Mouse (Mus musculus) right cerebral cortex, adult 18-20 months (tissue): ENCODE measurements around the gene Kcnq4.

Experiments
- DNase-seq: peaks from one replicate; pipeline ENCODE4 v3.0.0; 2022; ENCODE audit warnings: mixed read lengths

Gene Kcnq4

DNA sequence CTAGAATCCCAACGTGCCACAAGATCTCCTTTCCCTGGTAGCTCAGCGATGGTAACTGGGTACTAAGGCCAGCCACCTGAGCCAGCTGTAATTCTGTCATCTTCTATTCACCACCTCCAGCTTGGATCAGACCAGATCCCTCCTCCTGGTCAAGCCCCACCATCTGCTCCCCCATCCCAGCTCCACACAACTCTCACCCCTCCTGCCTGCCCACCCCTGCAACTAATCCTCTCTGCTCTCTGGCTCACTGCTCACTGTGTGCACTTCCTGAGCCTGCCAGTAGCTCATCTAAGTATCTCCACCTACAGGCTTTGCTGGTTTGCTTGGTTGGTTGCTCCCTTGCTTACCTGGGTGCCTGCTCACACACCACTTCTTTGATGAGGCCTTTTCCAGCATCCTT lies 26.8 kb downstream of the Kcnq4 start:
- no peak for DNase-seq

GRCm38 (mm10) chr4:120719152-120719551 lies 29.3 kb downstream of the Kcnq4 start:
- DNase-seq: no peak

DNA sequence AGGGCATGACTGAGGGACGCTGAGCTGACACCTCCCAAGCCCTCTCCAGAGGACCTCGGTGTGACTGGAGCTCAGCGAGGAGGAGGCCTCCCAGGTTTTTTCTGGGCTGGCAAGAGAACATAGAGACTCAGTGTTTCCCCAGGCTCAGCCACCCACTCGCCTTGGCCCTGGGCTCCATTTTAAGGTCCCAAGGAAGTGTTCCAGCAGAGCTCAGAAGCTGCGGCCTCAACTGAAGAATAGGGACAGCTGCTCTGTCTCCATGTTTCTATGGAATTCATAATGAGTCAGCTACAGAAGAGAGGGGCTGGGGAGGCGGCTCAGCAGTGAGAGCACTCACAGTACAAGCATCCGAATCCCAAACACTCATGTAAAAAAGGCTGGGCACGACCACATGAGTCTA lies 30.8 kb downstream of the Kcnq4 start:
- peak; percentile 82 for DNase-seq

GRCm38 (mm10) chr4:120716765-120717164 lies 31.6 kb downstream of the Kcnq4 start:
- no peak for DNase-seq

- DNase-seq: no peak
Measured at GRCm38 (mm10) chr4:120716141-120716571, 32.3 kb downstream of the Kcnq4 start.

DNA sequence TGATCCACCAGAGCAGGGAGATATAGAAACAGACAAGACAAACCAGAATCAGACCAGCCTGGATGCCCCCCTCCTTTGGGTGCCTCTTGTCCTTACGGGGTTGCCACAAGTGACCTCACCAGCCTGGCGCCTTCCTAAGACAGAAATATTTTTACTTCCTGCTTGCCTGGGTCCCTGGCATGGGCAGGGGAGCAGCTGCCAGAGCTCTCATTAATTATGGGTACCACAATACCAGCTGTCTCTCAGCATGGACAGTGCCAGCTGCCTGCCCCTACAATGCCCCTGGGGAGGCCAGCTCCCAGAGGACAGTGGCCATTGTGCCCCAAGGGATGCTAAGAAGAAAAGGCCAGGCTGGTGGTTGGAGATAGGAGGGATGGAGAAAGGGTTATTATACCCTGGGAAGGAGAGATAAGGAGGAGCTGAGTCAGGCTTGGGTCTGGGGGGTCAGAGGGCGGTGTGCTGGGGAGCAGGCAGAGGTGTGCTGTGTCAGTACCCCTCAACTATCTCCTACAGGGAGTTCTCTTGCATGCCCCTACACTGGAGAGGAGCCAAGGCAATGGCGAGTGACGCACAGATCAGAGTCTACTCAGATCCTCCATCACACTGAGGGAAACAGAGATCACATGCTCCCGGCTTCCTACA lies 34.4 kb downstream of the Kcnq4 start:
- DNase-seq: no peak

DNA sequence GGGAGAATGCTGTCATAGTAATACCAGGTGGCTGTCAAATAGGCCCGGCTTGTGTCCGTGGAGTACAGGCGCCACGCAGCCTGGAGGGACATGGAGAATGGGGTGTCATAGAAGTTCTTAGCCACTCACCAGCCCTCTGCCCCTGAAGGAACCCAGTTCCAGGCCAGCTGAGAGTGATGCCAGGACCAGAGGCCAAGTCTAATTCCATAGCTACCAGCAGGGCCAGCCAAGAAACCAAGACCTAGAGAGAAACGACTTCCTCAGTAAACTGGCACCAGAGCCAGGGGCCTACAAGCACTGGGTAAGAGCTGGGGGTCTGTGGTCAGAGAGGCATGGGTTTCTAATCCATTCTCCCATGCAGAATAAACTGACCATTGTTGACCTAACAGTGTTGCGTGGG lies 35.4 kb downstream of the Kcnq4 start:
- DNase-seq: no peak

- DNase-seq: no peak
Measured at GRCm38 (mm10) chr4:120712236-120712635, 36.2 kb downstream of the Kcnq4 start.

GRCm38 (mm10) chr4:120702511-120702910 lies 45.9 kb downstream of the Kcnq4 start:
- no peak for DNase-seq

- peak; percentile 78 for DNase-seq
Measured at GRCm38 (mm10) chr4:120702056-120702455, 46.4 kb downstream of the Kcnq4 start.

DNA sequence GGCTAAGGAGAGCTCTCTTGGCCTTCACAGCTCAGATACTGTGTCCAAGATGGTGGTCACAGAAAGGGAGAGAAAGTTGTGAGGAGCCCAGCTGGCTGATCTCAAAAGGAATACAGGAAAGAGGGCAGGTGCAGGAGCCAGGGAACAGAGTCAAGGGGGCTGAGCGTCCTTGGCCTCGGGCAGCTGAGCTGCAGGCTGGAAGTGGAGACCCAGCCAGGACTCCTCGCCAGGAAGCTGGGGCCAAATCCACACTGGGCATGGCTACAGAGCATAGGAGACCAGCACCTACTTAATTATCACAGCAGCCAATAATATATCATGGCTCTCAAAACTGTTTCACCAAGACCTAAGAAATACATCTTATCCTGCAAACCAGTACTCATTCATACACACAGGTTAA lies 47.2 kb downstream of the Kcnq4 start:
- no peak for DNase-seq

GRCm38 (mm10) chr4:120697799-120698484 lies 50.5 kb downstream of the Kcnq4 start:
- no peak for DNase-seq

DNA sequence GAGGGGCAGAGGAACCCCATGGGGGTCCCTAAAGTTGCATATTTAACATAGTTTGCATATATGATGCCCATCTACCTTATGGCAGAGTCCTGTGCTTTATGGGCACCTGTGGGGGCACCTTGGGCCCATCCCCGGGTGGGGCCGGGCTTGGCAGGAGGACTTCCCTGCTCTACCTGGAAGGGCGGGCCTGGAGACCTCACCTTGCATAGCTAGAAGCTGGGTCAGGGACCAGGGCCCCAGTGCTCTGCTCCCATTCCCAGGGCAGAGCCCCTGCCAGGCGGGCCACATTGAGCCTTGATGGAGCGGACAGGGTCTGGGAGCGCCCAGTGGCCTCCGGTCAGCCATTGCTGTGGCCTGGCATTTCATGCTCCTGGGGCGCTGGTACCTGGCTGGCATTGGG lies 51.1 kb downstream of the Kcnq4 start:
- DNase-seq: no peak

- DNase-seq: peak; percentile 49
Measured at GRCm38 (mm10) chr4:120692717-120693116, 55.7 kb downstream of the Kcnq4 start.

DNA sequence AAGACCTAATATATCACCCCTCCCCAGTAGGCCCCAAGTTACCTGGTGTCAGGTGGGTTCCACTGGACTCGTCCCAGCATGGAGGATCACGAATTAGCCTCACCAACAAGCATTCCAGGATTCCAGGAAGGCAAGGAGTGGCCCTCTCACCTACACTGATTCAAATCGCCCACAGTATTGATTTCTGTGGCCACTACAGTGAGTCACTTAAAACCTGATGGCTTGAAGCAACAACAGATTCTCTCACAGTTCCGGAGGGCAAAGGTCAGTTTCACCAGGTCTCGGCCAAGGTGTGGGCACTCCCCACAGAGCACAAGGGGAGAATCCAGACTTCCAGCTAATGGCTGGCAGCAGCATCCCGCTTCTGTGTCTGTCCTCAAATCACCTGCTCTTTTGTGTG lies 59.1 kb downstream of the Kcnq4 start:
- no peak for DNase-seq

GRCm38 (mm10) chr4:120687282-120687681 lies 61.1 kb downstream of the Kcnq4 start:
- DNase-seq: no peak

DNA sequence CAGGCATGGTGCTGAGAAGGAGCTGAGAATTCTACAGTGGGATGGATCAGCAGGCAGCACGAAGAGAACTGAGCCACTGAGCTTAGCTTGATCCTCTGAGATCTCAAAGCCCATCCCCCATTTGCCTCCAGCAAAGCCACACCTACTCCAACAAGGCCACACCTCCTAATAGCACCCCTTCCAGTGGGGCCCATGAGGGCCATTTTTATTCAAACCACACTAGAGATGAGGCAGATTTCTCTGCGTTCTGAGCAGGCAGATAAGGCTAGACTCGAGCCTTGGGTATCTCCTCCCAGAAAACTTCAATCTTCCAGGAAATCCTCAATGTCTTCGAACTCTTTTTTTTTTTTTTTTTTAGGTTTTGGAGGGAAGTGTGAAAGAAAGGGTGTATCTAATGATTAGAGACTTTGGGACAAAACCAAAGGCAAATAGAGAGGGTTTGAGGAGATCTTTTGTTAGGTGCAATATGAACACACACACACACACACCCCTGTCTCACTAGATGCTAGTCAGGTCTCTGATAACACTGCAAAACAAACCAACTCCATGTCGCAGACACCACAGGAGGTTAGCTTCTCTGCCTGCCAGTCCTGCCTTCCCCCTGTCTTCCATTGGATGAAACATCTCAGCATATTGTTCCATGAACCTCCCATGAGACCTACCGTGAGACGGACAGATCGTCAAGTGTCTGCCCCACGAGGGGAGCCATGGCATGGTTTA lies 65.0 kb downstream of the Kcnq4 start:
- no peak for DNase-seq

GRCm38 (mm10) chr4:120682168-120682567 lies 66.2 kb downstream of the Kcnq4 start:
- DNase-seq: peak; percentile 63

DNA sequence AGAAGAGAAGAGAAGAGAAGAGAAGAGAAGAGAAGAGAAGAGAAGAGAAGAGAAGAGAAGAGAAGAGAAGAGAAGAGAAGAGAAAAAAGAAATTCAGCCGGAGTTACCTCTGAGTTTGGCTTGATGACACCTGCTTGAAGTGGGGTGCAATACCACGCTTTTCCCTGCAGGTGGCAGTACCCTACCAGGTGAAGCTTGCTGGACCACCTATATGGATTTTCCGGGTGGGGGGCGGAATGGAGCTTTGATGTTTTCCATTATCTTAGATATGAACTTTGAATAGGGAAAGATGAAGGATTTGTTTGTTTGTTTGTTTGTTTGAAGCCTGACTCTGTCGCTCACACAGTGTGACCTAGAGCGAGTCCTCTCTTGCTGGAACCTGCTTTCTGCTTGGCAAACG lies 67.5 kb downstream of the Kcnq4 start:
- no peak for DNase-seq

GRCm38 (mm10) chr4:120675640-120676039 lies 72.8 kb downstream of the Kcnq4 start:
- no peak for DNase-seq

DNA sequence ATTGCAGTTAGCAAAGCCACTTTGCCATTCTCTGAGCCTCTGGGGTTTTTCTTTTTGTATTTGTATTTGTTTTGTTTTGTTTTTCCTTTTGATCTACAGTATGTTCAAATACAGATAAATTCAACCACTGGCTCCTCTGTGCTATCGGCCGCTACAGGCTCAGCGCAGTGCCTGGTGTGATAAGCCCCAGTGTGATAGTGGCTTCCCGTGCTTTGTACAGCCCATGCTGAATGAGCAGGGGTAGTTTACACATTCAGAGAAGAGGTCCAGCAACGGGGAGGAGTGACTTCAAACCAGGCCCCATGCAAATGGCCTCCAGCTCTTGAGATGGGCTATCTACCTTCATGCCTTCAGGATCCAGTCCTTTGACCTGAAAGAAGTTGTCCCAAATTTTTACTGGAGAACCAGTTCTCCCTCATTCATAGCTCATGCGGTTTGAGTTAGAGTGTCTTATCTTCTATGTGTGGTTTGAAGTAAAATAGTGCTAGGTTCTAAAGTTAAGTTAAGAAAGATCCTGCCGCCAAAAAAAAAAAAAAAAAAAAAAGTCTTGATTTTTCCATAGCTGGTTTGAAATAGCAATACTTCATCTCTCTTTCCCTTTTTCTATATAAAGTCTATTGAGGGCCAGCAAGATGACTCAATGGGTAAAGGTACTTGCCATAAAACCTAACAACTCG lies 73.5 kb downstream of the Kcnq4 start:
- no peak for DNase-seq

DNA sequence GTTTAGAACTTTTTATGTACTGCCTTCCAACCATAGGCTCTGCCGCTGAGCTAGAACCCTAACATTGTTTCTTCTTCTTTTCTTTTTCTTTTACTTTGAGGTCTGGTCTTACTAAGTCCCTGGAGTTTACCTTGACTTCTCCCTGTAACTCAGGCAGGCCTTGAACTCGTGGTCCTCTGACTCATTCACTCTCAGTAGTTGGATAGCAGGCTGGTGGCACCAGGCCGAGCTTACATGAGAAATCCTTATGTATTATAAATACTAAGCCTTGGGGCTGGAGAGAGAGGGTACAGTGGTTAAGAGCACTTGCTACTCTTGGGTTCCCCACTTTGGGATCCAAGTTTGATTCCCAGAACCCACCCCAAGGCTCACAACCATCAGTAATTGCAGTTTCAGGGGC lies 74.8 kb downstream of the Kcnq4 start:
- no peak for DNase-seq

- DNase-seq: no peak
Measured at GRCm38 (mm10) chr4:120671046-120671445, 77.4 kb downstream of the Kcnq4 start.

GRCm38 (mm10) chr4:120669585-120669984 lies 78.8 kb downstream of the Kcnq4 start:
- no peak for DNase-seq
